Mouse (Mus musculus) kidney, adult 2 months (tissue): ENCODE data around the gene Ttc5.

ENCODE experiments used
- CTCF ChIP-seq: fragments of 200-500 bp; conservative IDR thresholded peaks from 2 replicates; pipeline ENCODE4 v1.5.1; 2011; ENCODE audit warnings: low read depth, mild to moderate bottlenecking, control low read depth, low read length, moderate library complexity, mixed read lengths; ENCODE audit not compliant: insufficient read depth, insufficient read length
- POLR2A ChIP-seq: fragments of 200-500 bp; IDR thresholded peaks from one replicate; pipeline ENCODE4 v1.6.1; 2011; ENCODE audit warnings: low read depth, low read length, control low read depth

GRCm38 (mm10) chr14:50795261-50795935, 10.1 kb upstream of the Ttc5 start:
- TF ChIP-seq CTCF, result no peak
- TF ChIP-seq POLR2A, result no peak
